Mouse (Mus musculus): ENCODE measurements around the gene Tas2r144. TPM values are rescaled to one million over a fixed set of nuclear protein-coding genes. Genes with fewer than 3 reads are reported as not detected.

The Tas2r144 gene
- polyA plus RNA-seq (2021; fragmentation: Nextera tagmentation) = not detected in 2 replicates
- long read RNA-seq, experiment 1 = 0 reads
- long read RNA-seq, experiment 2 = 0 reads

DNA sequence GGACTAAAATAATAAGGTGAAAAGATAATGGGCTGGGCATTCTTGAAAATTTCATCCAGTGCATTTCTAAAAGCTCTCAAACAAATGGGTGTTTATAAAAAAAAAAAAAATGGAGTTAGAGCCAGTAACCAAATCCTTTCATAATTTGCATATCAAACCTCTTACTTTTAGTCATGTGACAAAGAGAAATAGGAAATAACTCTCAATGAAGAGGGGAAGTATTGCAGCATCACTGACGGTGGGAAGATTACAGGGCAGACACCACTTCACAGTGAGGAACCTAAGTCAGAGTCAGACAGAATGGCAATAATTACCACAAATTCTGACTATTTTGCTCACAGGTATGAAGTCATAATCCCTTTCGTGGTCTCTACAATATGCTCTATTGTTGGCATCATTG is at the start of gene Tas2r144:
TSS of gene Tas2r144 (plus strand) at position 301 of the 400 bp plus-strand sequence.

DNA sequence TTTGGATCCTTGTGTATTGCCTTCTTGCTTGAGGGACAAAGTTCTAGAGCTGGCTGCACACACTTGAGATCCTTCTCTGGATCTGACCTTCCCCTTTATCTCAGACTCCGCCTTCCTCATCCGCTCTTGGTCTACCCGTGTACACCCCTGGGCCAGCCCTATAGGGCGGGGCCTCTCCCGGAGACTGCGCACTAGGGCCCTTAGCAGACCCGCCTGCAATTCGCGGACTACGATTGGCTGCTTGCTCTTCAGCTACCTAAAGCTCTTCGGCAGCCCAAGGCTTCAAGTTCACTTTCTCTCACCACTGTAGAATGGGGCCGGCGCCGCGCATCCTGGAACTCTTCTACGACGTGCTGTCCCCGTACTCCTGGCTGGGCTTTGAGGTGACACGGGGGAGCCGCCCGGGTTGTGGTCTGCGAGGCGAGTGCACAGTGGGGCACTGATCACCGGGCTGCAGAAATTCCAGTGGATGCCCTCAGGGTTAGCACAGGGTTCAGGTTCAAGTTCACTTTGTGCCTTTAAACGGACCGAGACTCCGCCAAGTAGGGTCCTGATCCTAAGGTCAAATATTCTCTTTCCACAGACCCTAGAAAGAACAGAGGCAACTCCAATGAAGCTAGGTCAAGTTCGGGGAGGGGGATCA is 30.7 kb downstream of the Tas2r144 start, which contains the start of gene Gstk1:
TSS of gene Gstk1 (plus strand) at position 225 of the 643 bp plus-strand sequence.

DNA sequence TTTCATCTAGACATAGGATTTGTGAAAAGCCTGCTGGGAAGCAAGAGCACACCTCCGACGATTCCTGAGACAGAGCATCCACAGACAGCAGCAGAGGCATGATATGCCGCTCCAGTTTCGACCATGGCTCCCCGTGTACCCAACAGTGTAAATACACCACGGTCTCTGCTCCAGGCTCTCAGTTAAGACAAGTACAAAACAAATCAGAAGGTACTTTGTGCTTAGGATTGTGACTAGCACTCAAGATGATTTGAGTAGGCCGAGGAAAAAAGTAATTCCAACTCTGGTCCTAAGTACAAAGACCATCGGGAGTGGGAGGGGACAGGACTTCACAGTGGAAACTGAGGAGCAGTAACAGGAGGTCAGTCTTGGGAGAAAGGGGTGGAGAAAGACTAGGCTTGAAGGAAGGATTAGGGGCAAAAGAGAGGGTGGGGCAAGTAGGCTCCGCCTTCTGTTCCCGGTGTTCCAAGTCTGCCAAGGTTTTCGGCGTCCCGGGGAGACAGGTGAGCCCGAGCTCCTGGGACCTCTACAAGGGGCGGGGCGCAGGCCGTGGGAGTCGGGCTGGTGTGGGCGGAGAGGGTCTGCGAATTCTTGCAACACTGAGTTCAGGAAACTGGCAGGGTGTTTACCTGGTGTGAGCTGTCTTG is 46.5 kb downstream of the Tas2r144 start, which contains the start of gene Tmem139:
TSS of gene Tmem139 (plus strand) at position 447 of the 647 bp plus-strand sequence.

DNA sequence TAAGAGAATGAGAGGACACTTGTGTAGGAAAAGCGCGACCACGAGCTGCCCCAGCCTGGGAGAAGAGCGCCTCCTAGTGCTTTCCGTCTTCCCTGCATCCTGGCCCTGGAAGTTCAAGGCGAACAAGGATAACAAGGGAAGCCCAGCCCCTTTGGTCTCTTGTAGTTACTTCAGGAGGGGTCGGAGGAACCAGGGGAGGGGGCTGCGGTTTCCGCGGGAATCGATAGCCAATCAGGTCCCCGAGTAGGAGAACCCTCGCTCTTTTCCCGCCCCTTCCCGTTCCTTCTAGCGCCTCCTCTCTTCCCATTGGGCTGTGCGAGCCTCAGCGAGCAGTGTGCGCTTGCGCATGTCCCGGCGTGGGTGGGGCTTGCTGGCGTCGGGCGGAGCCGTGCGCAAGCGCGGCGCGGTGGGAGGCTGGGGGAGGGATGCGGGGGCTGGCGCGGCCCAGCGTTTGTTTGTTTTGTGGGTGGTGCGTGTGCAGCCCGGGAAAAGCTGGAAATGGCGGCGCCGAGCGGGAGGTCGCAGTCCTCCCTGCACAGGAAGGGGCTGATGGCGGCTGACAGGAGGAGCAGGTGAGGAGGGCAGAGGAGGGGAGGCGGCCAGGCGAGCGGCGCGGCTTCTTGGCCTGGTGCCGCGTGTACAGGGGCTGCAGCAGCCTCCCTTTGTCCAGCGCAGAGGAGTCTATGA is 49.6 kb downstream of the Tas2r144 start, which contains the start of gene Casp2:
TSS of gene Casp2 (plus strand) at position 360 of the 687 bp plus-strand sequence.

Other genes with a start within 250 kb of the Tas2r144 start
- not detected in 2 replicates for gene Sval3, start 247.2 kb upstream of the Tas2r144 start, polyA plus RNA-seq (2021; fragmentation: Nextera tagmentation)
- gene Sva, start 176.9 kb upstream of the Tas2r144 start, polyA plus RNA-seq (2021; fragmentation: Nextera tagmentation) = not detected in 2 replicates
- gene Tas2r139, start 74.4 kb upstream of the Tas2r144 start, polyA plus RNA-seq (2021; fragmentation: Nextera tagmentation) = not detected in 2 replicates
- gene Gstk1, start 30.6 kb downstream of the Tas2r144 start, polyA plus RNA-seq (2021; fragmentation: Nextera tagmentation) = 43.2 and 47.5 TPM in 2 replicates
- 0.13 TPM in 1 of 2 replicates, not detected in the other for gene Tmem139, start 46.6 kb downstream of the Tas2r144 start, polyA plus RNA-seq (2021; fragmentation: Nextera tagmentation)
- 3.2 and 3.9 TPM in 2 replicates for gene Casp2, start 49.7 kb downstream of the Tas2r144 start, polyA plus RNA-seq (2021; fragmentation: Nextera tagmentation)
- 0.21 and 0.36 TPM in 2 replicates for gene Clcn1, start 71.4 kb downstream of the Tas2r144 start, polyA plus RNA-seq (2021; fragmentation: Nextera tagmentation)
- 4.0 and 5.2 TPM in 2 replicates for gene Fam131b, start 109.3 kb downstream of the Tas2r144 start, polyA plus RNA-seq (2021; fragmentation: Nextera tagmentation)
- 7.9 and 8.7 TPM in 2 replicates for gene Zyx, start 134.3 kb downstream of the Tas2r144 start, polyA plus RNA-seq (2021; fragmentation: Nextera tagmentation)
- gene Epha1, start 157.9 kb downstream of the Tas2r144 start, polyA plus RNA-seq (2021; fragmentation: Nextera tagmentation) = 0.04 and 0.05 TPM in 2 replicates
- not detected in 2 replicates for gene Tas2r143, start 184.9 kb downstream of the Tas2r144 start, polyA plus RNA-seq (2021; fragmentation: Nextera tagmentation)
- gene Tas2r135, start 190.1 kb downstream of the Tas2r144 start, polyA plus RNA-seq (2021; fragmentation: Nextera tagmentation) = not detected in 2 replicates
- not detected in 2 replicates for gene Tas2r126, start 219.2 kb downstream of the Tas2r144 start, polyA plus RNA-seq (2021; fragmentation: Nextera tagmentation)
- gene Olfr458, start 249.9 kb downstream of the Tas2r144 start, polyA plus RNA-seq (2021; fragmentation: Nextera tagmentation) = not detected in 2 replicates